Comparison of ENCODE assay signal across 10 mouse cellular contexts in the genomic region with DNA sequence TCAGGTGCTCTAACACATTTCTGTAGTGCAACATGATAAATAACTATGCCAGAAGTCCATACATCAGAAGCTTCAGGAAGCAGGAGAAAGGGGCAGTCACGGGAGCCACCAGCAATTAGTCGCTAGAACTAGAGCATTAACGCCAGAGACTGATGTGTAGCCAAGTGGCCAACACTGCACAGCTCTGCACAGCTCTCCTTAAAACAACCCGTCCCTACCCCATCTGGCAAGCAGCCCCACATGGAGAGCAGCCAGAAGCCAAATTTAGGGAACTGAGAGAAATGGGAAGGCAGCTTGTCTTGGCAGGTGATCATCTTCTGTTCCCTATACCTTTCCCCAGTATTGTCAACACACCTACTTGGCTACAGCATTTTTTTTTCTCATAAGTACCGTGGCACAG.
A peak's percentile ranks its signal among the peaks of the same experiment; 100 is the strongest.
DNase-seq lines count a peak whose midpoint lies in the region.
"Had no signal": no experiment of that assay in that cellular context is flagged by ENCODE, and none has a peak within 500 bp of the region (broad histone marks: within the 10 kb centered on the region; RNA-seq: fewer than 3 reads in every experiment).

No protein-coding gene starts in this region.

- H3K4me3 ChIP-seq in heart, embryonic 10.5 days = no peak overlapping the region
- H3K4me3 ChIP-seq: hindbrain, embryonic 15.5 days had no signal

- peak; percentile 5 for DNase-seq in heart, adult 8-10 months (ENCODE audit: low spot score)
- DNase-seq in heart, embryonic 10.5 days (ENCODE audit: low spot score) = no peak
- peak; percentile 34 for DNase-seq in NIH3T3 (ENCODE audit: low read depth)
- peak; percentile 68 to 81 for DNase-seq in cerebellum, postnatal 10 days
- DNase-seq in layer of hippocampus, postnatal 36 days = peak; percentile 10 to 20
- DNase-seq in kidney, adult 9 months = no peak
- DNase-seq in spleen, postnatal 14 days (ENCODE audit: low spot score in 2 of 2) = no peak
- no peak for DNase-seq in gastrocnemius, postnatal 36 days

- no peaks in the 10 kb centered on the region for H3K4me1 ChIP-seq in heart, embryonic 10.5 days
- H3K4me1 ChIP-seq: hindbrain, embryonic 15.5 days had no signal

- H3K36me3 ChIP-seq in heart, embryonic 10.5 days = no peaks in the 10 kb centered on the region
- H3K36me3 ChIP-seq: hindbrain, embryonic 15.5 days had no signal

- 71% methylated on average over 5 of the region's 5 CpGs for WGBS in heart, embryonic 10.5 days

- H3K27ac ChIP-seq in heart, embryonic 10.5 days = no peak overlapping the region
- H3K27ac ChIP-seq: hindbrain, embryonic 15.5 days; macrophage had no signal

- H3K27me3 ChIP-seq in heart, embryonic 10.5 days (ENCODE audit: insufficient read depth, poor library complexity, severe bottlenecking) = no peaks in the 10 kb centered on the region
- H3K27me3 ChIP-seq: hindbrain, embryonic 15.5 days had no signal

- intact Hi-C loops in gastrocnemius, postnatal 36 days (cut with DNase I) = no loop called here

- no peaks in the 10 kb centered on the region for H3K9me3 ChIP-seq in heart, embryonic 10.5 days
- H3K9me3 ChIP-seq: hindbrain, embryonic 15.5 days had no signal

Comparison
In these comparisons a context has a peak if more than half of its experiments do, and no peak if none do; other contexts are left out.
1. DNase-seq: peak in heart, adult 8-10 months (single experiment), NIH3T3 (single experiment), cerebellum, postnatal 10 days (2 of 2) and layer of hippocampus, postnatal 36 days (2 of 2); none in heart, embryonic 10.5 days (single experiment), kidney, adult 9 months (single experiment), spleen, postnatal 14 days (0 of 2) and gastrocnemius, postnatal 36 days (0 of 2).